Mouse (Mus musculus) lung, postnatal 4 days (tissue): ENCODE data around the gene Mvp.

Source experiments
- DNase-seq, 2 experiments: peaks; one replicate each; pipeline ENCODE4 v3.0.0; 2021

Mvp gene

GRCm38 (mm10) chr7:127019306-127019960 lies 5.0 kb upstream of the Mvp start:
- DNase-seq: no peak

GRCm38 (mm10) chr7:127018416-127019305 lies 4.2 kb upstream of the Mvp start:
- no peak for DNase-seq

- no peak for DNase-seq
These were observed 3.5 kb upstream of the Mvp start for GRCm38 (mm10) chr7:127017950-127018345.

GRCm38 (mm10) chr7:127016971-127017949 lies 2.8 kb upstream of the Mvp start, which contains the start of gene Pagr1a:
TSS of gene Pagr1a (minus strand) at chr7:127017352.
- DNase-seq: peak; percentile 97

GRCm38 (mm10) chr7:127016486-127016938 lies 2.1 kb upstream of the Mvp start:
- DNase-seq: no peak

GRCm38 (mm10) chr7:127016481-127016485 lies 1.9 kb upstream of the Mvp start, which contains the start of gene Pagr1b:
TSS of gene Pagr1b (minus strand) at chr7:127016484.
- DNase-seq: no peak

GRCm38 (mm10) chr7:127016081-127016480 lies 1.7 kb upstream of the Mvp start:
- peak; percentile 60 to 63 for DNase-seq

- no peak for DNase-seq
These were observed 572 bp upstream of the Mvp start for GRCm38 (mm10) chr7:127014993-127015392.

GRCm38 (mm10) chr7:127013385-127013784 lies 1.0 kb downstream of the Mvp start:
- DNase-seq: no peak

GRCm38 (mm10) chr7:127012845-127013244 lies 1.6 kb downstream of the Mvp start:
- no peak for DNase-seq

- DNase-seq: no peak
These were observed 2.0 kb downstream of the Mvp start for GRCm38 (mm10) chr7:127012374-127012773.

GRCm38 (mm10) chr7:127011717-127012116 lies 2.7 kb downstream of the Mvp start:
- no peak for DNase-seq

GRCm38 (mm10) chr7:127011051-127011450 lies 3.4 kb downstream of the Mvp start:
- DNase-seq: no peak

- DNase-seq: no peak
These were observed 4.9 kb downstream of the Mvp start for GRCm38 (mm10) chr7:127009307-127010085.

GRCm38 (mm10) chr7:127008239-127009019 lies 6.0 kb downstream of the Mvp start:
- peak; percentile 73 to 88 for DNase-seq

GRCm38 (mm10) chr7:127007313-127008024 lies 7.0 kb downstream of the Mvp start:
- DNase-seq: no peak

- DNase-seq: no peak
These were observed 10.1 kb downstream of the Mvp start for GRCm38 (mm10) chr7:127004122-127004875.

- DNase-seq: no peak
These were observed 10.8 kb downstream of the Mvp start for GRCm38 (mm10) chr7:127003620-127004019.

- DNase-seq: no peak
These were observed 14.9 kb downstream of the Mvp start for GRCm38 (mm10) chr7:126999568-126999967.

- no peak for DNase-seq
These were observed 18.0 kb downstream of the Mvp start for GRCm38 (mm10) chr7:126996449-126996848.
